Mouse (Mus musculus): Measurements from ENCODE around the gene Fgfr3.
A peak's percentile ranks its signal among the peaks of the same experiment; 100 is the strongest.

Fgfr3 gene

DNA sequence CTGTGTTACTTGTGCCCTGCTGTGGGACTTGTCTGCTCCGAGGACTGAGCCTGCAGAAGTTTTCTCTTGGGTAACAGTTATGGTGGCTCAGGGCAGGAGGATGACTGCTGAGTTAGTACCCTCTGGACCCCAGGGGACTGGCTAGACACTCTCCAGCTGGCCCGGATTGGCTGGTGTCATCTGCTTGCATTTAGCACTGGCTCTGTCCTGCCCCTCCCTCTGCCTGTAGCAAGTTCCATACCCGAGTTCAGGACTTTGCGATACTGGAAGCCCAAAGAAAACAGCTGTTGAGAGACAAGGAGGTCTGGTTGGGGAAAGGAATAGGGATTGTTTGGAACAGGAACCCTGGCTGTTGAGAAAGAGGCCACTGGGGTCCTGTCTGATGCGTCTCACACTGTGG, 9.0 kb downstream of the Fgfr3 start:
- DNase-seq (ENCODE audit: low spot score), result no peak

DNA sequence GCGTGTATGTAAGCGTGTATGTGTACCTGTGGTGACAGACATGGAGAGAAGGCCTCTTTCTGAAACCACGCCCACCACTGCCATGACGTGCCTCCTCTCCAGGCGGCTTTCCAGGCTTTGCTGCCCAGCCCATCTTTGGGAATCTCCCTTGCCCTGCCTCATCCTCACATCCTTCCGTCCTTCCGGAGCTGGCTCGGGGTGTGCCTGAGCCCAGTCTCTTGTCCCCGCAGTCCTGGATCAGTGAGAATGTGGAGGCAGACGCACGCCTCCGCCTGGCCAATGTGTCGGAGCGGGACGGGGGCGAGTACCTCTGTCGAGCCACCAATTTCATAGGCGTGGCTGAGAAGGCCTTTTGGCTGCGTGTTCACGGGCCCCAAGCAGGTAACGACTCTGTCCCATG, 9.6 kb downstream of the Fgfr3 start:
- DNase-seq (ENCODE audit: low spot score), result no peak

DNA sequence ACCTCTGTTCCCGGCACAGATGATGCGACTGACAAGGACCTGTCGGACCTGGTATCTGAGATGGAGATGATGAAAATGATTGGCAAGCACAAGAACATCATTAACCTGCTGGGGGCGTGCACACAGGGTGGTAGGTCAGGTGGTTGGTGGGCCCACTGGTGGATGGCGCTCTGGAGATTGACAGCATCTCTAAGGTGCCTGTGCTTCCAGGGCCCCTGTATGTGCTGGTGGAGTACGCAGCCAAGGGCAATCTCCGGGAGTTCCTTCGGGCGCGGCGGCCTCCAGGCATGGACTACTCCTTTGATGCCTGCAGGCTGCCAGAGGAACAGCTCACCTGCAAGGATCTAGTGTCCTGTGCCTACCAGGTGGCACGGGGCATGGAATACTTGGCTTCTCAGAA, 12.4 kb downstream of the Fgfr3 start:
- no peak for DNase-seq (ENCODE audit: low spot score)

DNA sequence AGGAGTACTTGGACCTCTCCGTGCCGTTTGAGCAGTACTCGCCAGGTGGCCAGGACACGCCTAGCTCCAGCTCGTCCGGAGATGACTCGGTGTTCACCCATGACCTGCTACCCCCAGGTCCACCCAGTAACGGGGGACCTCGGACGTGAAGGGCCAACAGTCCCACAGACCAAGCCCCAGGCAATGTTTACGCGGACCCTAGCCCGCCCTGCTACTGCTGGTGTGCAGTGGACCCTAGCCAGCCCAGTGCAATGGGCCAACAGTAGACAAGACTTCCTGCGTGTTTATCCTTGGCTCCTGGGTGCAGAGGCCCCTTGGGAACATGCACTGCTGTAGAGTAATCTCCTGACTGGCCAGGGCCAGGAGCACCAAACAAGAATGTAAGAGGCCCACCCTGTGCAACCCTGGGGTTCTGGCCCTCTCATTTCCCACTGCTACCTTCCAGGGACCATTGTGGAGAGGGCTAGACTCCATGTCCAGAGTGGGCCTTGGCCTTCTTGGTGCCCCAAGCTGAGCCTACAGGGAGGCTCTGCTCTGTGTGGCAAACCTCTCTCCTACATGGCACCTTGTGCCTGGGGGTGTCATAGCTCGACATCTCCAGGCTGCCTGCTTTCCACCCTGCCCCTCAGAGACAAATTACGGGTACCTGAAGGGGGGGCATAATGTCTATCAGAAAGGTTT, 14.1 kb downstream of the Fgfr3 start:
- DNase-seq (ENCODE audit: low spot score), result no peak

DNA sequence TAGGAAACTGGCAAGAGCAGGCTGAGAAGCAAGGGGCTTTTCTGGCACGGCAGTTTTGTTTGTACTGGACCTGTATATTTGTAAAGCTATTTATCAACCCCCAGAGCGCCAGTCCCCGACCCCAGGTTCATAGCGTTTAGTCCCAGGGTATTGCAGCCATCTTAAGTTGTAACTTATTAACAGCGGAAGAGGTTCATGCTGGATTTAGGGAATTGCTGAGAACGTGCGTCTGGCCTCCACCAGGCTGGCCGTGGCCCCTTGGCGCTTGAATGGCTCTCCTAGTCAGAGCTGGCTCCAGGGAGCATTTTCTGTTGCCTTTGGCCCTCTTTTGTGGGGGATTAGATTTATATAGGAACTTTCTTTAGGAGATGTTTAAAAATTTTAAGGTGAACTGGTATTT, 14.8 kb downstream of the Fgfr3 start:
- DNase-seq (ENCODE audit: low spot score), result no peak

DNA sequence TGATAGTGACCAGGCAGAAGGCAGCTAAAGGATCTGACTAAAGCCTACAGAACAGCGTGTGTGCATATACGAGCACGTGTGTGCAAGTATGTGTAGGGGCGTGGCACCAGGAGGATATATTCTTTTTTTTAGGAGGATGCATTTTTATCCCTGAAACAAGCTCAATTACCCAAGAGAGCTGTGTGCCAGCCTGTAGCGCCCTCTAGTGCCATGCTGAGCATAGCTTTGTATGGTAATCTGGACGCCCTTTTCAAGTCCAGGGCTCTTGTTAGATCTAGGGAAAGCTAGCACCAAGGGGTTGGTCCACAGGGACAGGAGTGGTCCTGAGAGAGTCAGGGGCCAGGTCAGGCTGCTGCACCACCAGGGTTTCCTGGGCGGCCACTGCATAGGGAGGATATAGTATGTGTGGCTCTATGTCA, 16.4 kb downstream of the Fgfr3 start:
- DNase-seq (ENCODE audit: low spot score), result no peak

DNA sequence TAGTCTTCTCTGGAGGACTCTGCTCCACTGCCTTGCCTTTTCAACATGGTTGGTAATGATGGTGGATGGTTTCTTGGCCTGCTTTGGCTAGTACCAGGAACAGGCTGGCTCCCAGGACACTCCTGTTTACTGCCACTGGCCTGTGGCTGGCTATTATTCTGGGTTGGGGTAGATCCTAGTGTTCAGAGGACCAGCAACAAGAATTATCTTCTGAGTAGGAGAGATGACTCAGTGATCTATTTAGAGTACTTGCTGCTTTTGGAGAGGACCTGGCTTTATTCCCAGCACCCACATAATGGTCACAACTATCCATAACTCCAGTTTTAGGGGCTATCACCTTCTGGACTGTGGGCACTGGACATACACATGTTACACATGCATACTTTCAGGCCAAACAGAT, 16.9 kb downstream of the Fgfr3 start:
- no peak for DNase-seq (ENCODE audit: low spot score)

DNA sequence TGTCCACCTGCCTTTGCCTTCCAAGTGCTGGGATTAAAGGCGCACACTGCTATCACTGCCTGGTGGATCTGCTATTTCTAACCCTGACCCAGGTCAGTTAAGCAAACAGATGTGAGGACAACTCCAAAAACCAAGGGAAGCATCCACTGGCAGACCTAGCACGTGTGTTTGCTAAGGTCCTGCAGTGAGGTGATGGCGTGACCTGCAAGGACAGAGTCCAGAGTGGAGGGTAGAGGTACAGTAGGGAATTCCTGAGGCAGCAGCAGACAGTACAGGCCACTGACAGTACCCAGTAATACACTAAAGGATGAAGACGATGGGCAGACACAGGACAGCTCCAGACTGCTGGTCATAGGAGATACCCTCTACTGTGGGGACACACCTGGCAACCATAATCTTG, 19.1 kb downstream of the Fgfr3 start:
- no peak for DNase-seq (ENCODE audit: low spot score)

DNA sequence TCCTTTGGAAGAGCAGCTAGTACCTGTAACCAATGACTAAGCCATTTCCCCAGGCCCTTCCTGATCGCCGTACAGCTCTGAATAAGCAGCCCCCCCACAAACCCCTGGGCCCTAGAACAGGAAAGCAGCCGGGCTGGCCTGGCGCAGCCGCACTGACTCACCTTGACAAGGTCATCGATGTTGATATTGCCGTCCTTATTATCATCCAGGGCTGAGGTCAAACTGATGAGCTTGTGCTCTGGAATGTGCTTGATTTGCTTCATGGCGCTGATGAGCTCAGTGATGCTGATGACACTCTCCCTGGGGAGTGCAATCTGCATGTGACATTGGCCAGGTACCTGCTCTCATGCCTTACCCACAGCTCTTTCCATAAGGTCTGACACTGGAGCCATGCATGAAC, 22.0 kb downstream of the Fgfr3 start:
- DNase-seq (ENCODE audit: low spot score), result no peak

DNA sequence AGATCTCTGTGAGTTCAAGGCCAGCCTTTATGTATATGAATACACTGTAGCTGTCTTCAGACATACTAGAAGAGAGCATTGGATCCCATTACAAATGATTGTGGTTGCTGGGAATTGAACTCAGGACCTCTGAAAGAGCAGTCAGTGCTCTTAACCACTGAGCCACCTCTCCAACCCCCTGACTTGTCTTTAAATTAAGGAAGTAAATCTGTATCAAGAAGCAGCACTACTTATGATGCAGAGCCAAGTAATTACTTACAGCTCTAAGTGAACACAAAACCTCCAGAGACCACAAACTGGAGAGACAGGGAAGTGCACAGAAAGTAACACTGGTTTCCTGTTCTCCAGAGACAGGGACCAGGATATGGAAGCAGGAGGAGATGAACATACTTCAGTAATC, 55.7 kb downstream of the Fgfr3 start:
- no peak for DNase-seq (ENCODE audit: low spot score)

DNA sequence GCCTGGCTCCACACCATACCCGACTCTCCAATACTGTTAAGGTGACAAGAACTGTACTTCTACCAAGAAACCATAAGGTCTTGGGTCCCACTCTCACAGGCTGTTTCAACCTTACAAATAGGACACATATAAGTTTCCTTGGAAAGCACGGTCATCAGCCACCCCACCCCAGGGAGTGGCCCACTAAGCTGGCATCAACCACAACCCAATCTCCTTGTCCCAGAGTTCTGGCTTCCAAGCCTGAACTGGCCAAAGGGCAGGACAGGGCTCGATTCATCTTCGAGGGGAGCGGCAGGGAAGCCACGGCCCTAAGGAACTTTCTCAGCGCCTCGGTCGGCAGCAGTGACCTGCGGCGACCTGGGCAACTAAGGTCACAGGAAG, 60.5 kb downstream of the Fgfr3 start:
- DNase-seq (ENCODE audit: low spot score), result no peak

DNA sequence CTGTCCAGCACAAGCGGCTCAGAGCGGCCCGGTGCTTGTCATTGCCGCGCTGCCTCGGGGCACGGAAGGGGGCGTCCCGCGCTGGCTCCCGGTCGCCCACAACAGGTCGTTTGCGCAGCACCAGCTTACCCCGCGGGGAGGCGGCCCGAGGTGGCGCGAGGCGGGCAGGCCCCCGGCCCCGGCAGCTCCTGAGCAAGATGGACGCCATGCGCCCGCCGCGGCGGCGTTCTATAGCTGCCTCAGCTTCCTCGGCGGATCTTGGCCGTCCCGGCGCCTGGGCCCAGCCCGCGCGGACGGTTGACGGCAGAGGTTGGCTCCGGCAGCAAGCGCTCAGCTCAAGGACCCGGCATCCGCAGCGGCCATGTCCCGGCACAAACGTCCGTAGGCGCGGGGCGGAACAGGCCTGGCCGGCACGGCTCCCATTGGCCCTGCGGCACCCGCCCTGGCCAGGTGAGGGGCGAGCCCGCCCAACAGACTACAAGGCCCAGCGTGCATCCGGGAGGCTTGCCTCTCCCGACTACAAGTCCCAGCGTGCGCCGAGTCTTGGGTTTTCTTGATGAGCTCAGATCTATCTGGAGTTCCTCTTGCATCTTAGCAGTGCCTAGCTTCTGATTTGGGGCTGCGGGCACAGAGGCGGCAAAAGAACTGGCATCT, 61.0 kb downstream of the Fgfr3 start, which contains the start of gene Letm1:
Letm1 (minus strand) TSS at position 473 of the 654 bp plus-strand sequence.
- DNase-seq (ENCODE audit: low spot score), result peak; percentile 92

DNA sequence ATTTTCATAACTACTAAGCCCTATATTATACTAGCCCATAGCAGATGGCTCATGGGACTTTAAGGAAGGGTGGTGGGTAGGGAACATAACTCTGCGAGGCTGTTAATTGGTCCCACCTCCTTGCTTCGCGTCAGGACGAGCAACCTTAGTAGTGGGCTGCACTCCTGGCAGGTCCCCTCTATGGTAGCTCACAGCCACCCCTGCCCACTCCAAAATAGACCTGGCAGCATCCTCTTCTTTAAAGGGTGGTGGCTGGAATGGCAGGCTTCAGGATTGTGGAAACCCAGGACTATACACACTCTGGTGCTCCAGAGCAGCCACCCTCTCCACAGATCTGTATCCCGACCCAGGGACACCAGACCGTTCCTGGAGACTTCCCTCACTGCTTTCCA, 61.5 kb downstream of the Fgfr3 start:
- DNase-seq (ENCODE audit: low spot score), result no peak

All from ovary, adult 18-20 months (tissue).